Mouse (Mus musculus) right cerebral cortex, postnatal 4 days (tissue): ENCODE measurements around the gene Tgfa.

Experiments
- DNase-seq: peaks from one replicate; pipeline ENCODE4 v3.0.0-alpha.2; 2022

The Tgfa gene

DNA sequence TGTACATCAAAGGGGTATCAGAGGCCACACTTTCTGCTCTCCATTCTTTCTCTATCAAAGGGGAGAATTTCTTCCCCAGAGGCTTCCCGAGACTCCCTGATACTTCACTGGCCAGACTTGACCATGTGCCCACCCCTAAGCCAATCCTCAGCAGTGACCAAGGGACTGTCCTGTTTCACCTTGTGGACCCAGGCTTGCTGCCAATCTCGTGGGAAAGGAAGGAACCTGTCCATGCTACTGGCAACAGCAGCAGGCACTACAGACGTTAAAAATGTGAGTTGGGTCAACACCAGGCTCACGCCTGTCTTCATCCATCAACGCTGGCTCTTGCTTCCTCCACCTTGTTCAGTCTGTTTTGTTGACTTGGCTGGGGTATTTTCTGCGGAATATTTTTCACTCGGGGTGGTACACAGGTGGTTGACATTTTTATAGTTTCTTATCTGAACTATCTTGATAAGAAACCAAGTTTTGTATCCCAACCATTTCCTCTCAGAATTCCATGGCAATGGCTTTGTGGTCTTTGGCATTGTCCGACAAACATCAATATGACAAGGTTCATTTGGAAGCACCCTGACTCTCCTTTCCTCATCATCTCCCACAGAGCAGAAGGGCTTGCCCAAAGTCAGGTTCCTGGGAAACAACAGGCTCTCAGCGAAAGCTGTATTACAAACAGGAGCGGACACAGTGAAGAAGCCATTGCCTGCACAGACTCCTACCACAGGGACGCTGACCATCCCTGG lies 6.1 kb upstream of the Tgfa start:
- DNase-seq, result no peak

DNA sequence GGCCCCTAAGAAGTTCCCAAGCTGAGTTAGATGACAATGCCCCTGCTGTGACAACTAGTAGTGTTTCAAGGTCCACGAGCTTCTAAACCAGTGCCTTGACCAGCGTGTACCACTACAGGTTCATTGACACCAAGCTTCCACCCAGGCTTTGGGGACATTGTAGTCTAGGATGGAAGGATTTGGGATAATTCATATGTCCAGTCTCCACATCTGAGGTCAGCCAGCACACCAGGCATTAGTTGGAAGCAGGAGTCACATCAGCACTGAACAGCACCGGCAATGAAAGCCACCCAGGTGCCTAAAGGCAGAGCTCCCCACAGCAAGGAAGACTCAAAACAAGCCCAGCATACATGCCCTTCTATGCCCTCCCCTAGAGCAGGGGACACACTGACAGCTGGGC lies 4.4 kb upstream of the Tgfa start:
- no peak for DNase-seq

DNA sequence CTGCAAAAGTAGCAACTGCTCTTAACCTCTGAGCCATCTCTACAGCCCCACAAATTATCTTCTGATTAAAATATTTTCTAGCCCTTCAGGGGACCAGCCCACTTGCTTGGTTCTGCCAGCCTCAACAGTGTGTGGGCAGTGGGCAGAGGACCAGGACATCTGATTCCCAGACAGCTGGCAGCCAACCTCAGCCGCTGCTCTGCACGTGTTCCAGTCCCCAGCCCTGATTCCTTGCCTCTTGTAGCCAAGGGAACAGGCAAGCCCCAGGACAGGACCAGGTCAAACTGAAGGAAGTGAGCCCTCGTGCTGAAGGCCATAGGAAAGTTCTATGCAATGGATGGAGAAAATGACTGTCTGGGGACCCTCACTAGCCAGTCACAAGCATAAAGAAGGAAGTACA lies 2.0 kb upstream of the Tgfa start:
- no peak for DNase-seq

DNA sequence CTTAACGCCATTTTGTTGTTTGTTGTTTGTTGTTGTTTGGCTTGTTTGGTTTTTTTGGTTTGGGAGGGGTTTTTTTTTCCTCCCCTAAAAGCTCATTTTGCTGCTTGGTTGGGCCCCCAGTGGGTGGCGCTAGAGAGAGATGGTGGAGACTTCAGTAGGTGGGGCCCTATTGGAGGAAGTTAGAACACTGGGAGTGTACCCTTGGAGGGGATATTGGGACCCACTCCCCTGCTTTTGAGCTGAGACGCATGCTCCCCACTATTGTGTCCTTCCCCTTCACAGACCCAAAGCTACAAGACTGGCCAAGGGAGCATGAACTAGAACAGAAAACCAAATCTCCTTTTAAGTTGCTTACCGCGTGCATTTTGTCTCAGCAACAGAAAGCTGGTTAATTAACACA lies 1.1 kb upstream of the Tgfa start:
- peak; percentile 79 for DNase-seq

DNA sequence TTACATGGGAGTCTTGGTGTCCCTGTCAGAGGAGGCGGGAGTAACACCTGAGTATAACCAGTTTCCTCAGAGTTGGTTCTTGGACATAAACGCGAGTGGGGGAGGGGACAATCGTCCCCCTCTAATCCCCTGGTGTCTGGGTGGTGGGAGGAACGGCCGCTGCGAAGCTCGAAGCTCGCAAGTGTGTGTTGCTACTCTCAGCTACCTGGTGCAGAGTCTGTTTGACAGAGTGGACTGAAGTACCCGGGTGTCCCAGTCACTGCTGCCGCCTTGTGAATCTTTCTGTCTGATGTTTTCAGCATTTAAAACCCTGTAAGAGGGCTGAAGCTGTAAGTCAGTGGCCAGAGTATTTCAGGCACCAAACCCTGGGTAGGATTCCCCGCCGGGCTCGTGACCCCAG lies 1.0 kb downstream of the Tgfa start:
- peak; percentile 32 for DNase-seq

DNA sequence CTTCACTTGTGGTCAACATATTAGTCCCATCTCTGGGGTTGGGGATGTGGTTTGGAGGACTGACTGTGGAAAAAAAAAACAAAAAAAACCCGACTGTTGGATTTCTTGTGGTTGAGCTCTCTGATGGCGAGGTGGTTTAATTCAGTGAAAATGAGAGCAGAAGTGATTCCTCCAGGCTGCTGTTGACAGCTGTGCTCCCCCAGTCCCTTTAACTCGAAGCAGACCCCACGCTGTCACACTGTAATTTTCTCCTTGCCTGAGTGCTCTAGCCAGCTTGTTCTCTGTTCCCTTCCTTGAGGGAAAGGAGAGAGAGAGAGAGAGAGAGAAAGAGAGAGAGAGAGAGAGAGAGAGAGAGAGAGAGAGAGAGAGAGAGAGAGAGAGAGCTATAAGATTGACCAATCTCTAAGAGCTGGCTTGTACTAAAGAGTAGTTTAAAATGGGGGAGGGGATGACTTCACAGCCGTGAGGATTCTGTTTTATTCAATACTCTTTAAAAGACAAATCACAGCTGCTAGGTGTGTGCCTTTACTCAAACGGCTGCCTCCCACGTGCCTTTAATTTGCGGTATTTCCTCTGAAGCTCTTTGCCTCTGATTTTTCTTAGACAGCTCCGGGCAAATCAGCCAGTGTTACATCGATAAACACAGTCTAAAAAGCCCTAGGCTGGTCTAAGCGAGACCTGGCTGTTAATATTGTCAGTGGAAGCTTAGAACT lies 2.3 kb downstream of the Tgfa start:
- no peak for DNase-seq

DNA sequence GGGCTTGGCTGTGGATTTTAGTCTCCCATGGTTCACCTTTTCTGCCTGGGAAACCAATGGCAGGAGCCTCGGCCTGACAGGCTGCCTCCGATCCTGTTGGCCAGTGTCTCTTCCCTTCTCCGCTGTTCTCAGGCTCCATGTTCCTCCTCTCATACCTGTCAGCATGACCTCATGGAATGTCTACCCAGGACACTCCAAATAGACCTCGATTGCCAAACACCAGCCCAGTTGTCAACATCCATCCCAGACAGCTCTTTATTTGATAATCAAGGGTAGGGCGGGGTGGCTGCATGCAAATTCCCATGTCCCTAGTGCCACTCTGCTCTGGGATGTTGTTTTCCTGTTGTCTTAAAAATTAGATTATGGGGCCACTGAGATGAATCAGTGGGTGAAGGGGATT lies 5.9 kb downstream of the Tgfa start:
- no peak for DNase-seq

DNA sequence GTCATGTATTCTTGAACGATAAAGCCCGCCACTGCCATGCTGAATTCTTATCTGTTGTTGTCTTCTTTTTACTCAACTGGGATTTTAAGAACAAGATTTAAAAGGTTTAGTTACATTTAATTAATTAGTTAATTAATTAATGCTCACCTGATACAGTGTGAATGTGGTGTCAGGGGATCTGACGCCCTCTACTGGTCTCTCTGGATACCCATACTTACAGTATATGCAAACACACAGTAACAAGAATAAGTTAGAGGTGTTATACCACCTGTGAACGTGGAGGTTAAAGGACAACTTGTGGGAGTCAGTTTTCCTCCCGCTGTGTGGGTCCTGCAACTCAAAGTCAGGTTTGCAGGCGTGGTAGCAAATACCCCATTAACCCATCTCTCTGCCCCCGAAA lies 8.1 kb downstream of the Tgfa start:
- DNase-seq, result no peak

DNA sequence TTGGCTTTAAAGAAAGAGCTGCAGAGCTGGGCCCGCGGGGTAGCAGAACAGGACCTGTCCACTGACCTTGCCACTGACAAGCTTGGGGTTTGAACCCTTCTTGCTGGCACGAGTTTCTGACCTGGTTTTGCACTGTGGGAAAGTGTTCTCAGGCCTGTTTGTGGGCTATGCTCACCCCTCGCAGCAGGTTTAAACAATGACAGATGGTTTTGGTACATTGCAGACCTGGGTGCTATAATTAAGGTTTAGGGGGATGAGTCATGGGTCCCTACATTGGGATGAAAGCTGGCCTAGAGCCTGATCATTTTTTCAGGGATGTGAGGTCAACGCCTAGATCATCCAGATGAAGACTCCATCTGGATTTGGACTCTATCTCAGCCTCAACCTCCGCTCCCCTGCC lies 11.0 kb downstream of the Tgfa start:
- no peak for DNase-seq

DNA sequence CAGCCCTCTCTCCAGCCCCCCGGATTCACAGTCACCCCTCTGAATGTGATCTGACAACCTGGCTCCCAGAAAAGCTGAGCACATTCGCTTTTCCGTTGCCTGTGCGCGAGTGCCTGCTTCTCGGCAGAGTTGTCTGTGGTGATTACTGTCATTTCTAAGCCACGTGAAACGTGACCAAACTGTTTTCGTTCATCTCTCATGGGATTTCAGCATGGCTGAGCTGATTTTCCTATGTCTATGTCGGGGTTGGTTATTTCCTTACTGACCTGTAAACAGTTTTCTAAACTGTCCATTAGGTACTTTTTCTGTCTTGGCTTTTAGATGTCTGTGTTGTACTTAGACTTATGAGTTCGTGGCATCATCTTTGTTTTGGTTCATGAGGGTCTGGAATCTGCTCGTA lies 12.0 kb downstream of the Tgfa start:
- no peak for DNase-seq

DNA sequence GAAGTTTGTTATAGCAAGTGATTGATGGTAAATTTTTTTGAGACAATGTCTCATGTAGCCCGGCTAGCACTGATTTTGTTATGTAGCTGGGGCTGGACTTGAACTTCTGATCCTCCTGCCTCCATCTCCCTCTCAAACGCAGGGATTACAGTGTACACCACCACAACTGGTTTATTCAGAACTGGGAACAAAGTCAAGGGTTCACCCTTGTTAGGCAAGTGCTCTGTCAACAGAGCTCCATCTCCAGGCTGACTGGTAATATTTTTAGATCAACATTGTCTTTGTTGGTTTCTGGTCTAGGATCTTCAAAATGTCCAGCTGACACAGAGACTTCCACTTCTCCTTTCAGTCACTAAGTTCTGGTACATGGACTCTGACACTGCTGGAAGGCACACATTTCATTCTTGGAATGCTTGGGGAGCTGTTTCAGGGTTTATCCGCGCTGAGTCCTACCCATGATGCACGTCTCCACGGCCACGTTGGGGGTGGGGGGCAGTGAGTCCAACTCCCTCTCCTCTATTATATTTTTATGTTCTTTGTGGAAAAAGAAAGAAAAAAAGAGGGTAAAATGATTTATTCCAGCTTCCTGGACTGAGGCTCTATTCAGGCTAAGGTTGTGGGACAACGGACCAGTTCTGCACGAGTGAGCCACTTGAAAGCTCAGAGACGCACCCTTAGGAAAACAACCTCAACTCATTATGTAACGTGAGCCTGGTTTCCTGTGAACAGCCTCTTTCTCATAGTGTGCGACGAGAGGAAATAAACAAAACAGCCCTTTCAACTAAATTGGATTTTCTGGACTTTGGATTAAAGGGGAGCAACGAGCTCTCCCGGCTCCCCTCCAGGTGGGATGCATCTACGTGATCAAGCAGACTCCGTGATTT lies 14.4 kb downstream of the Tgfa start:
- DNase-seq, result no peak

DNA sequence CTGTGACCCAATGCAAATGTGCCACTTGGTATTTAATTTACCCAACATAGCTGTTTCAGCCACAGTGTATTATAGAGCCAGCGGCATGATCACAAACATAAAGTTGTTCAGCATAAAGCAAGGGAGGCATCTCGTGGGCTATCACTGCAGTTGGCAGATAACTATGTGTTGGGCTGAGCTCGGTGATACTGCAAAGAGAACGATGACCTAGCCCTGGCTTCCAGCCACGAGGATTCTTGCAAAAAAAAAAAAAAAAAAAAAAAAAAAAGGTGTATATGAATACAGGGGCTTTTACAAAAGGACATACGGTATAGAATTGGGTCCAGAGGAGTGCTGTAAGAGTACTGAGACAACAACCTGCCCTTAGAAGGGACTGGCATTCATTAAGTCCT lies 15.0 kb downstream of the Tgfa start:
- DNase-seq, result no peak

DNA sequence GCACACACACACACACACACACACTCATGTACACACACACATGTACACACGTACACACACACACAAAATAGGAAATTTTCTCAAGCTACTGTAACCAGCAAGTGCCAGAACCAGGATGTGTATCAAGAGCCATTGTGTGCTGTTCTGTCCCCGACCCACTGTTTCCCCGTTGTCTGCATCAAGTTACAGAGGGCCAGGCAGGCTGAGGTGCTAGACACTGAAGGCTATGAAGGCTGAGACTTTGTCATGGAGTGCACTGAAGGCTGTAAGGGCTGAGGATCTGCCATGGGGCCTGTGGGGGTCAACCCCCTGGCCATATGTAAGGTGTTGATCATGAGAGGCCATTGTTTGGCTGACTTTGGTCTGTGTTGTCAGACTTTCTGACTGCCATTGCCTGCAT lies 15.6 kb downstream of the Tgfa start:
- no peak for DNase-seq

DNA sequence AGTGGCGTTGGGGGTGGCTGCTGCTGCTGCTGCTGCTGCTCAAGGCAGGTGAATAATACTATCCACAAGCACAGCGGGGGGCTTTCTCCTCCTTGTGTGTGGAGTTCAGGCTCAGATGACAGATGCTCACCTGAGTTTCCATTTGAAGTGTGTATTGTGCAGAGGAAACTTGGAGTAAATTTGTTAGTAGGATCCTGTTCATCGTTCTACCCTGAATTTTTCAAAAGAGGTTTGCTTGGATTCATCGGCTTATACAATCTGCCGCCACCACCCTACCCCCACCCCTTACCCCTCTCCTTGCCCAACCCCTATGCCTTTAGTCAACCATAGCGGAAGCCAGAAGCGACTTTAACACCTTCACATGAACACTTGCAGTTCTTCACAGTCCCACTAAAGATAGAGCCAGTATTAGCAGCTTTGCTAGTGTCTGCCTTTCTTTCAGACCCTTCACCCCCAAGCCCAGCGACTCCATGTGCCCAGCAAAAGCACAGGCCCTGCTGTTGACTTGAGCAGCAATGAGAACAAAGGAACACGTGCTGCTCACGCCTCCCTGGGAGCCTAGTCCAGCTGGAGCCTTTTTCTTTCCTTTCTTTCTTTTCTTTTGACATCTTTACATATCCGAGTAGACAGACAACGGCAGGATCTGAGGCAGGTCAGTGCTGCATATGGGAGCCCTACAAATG lies 16.2 kb downstream of the Tgfa start:
- no peak for DNase-seq

DNA sequence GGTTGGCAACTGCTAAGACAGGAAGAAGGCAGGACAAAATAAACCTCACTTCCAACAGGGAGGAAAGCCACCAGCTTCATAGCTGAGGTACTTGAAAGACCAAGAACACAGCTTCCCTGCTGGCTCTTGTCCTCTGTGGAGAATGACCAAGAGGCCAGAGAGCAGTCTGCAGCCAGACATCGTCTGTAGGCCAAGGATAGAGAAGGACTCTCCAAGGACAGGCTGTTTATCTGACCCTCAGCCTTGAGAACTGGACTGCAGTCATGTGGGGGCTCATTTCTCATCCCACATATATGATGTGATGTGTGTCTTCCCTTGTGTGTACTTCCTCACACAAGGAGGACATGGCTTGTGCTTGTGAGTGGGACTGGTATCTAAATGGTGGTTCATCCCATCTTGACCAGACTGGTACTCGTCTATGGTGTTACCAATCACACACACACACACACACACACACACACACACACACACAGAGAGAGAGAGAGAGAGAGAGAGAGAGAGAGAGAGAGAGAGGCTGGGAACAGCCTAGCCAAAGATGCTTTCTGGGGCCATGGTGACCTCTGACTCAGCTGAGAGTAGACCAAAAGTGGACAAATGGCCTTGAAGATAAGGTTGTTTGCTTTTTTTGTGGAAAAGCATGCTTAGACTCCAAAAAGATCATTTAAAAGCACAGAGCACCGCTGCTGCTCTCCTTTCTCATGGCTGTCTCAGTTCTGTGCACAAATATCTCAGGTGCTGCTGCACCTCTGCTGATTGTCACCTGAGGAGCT lies 18.0 kb downstream of the Tgfa start:
- DNase-seq, result no peak

DNA sequence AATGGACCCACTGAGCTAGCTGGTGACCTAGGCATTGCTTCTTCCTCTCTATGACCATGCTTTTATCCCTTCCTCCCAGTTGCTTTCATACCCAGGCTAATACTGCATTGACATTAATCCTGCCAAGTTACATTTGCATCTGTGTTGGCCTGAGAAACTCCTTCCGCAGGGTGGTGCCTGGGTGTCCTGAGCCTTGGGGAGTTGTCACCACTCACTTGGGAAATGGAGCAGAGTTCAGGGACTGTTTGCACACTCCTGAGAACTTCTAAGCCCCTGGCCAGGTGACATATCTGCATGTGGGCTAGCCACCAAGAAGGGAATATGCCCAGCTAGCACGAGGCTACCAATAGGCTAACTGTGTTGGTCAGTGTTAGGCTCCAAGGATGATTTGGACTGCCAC lies 23.0 kb downstream of the Tgfa start:
- DNase-seq, result no peak

DNA sequence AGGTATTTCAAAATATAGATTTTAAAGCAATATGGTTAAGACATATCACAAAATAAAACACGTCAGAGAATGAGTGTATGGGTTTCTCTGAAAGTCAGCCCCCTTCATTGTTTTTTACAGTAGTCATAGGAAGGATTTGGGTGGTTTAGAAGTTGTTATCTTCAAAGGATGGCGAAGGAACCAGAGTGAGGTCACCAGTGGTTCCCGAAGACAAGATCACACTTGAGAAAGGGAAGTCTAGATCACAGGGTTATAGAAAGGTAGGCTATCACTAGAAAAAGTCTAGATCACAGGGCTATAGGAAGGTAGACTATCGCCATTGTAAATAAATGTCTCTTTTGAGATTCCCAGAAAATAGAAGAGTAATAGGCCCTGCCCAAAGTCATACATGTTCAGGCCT lies 23.7 kb downstream of the Tgfa start:
- no peak for DNase-seq

DNA sequence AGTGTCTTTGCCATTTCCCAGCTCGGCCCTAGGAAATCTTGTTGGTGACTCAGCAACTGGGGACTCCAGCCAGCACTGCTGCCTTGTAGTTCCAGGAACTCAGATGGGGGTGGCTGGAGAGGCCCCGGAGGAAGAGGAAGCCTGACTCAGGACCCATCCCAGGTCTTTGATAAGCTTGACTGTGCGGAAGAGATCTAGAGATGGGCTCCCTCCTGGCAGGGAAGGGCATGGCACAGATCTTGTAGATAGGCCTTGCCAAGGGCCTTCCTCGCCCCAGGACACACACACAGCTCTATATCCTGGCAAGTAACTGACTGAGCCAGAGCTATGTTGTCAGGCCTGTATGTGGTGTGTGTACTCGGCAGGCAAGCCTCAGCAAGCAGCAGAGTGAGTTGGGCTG lies 24.5 kb downstream of the Tgfa start:
- DNase-seq, result no peak

DNA sequence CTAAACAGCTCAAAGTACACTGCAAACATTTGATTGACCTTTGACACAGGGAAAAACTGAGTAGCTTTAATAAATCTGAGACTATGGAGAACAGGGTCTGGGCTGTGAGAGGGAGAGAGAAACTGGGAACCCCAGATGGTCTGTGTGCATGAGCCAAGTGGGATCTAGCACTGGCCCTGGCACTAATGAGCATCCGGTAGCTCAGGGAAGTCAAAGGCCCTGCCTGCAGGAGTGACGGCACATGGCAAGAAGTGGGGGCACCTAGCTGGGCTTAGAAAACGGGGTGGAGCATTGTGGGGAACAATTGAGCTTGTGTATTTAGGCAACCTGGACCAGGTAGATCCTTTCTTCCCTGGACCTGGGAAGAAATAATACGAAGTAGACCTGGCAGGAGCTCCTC lies 25.1 kb downstream of the Tgfa start:
- no peak for DNase-seq

DNA sequence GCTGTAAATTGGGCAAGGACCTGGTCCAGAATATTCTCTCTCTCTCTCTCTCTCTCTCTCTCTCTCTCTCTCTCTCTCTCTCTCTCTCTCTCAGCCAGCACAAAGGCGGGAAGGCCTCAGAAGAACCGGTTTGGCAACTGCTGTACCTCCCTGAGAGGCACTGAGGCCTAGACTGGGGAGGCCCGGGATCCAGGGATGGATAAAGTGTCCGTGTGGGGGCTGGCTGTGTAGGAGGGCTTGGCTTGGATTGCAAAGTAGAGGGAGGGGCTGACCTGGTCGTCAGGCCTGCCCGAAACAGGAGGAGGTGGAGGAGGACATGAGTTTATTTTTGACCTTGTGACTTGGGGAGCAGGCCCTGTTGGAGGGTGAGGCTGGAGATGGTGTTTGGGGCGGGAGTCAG lies 27.4 kb downstream of the Tgfa start:
- DNase-seq, result no peak

DNA sequence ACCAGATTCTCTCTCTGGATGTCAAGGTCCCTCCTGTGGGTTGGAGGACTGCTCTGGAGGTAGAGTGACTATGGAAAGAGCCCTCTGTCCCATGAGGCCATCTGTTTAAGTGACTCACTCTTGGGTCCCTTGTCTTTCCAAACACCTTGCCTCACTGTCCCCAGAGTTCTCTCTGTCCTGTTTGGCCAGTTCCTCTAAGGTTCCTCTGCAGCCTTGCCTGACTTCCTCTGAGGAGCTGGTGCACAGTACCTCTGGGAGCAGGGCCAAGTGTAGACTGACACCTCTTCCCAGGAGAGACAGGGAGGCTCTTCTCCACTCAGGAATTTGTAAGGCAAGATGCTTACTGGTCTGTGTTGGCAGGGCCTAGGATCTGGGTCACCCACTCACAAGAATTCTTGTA lies 30.6 kb downstream of the Tgfa start:
- DNase-seq, result no peak

DNA sequence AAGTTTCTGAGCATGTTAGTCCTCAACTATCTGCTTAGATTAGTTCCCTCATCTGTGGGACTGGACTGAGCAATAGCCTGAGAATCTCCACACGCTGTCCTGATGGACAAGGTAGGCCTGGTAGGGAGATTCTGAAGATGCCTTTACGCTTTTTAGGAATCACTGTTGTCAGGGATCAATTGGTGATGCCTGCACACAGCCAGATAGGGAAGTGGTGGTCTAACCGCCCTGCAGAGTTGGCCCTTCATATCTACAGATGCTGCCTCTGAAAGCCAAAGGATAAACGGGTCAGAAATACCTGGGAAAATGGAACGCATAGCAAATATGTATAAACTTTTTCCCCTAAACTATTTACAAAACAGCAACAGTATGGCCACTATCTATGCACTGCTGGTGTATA lies 37.3 kb downstream of the Tgfa start:
- DNase-seq, result no peak
